Mouse (Mus musculus) liver, embryonic 15.5 days (tissue): ENCODE measurements at regions not wholly inside any gene's neighbourhood (a gene's known extent, or its start where the extent isn't known, plus 50 kb on each side); places are given as distances from the start of the nearest gene placed in this dataset.
"Not testable (repeated sequence)": the region's sequence is repeated elsewhere in the genome, so short reads cannot be mapped to it uniquely, and the experiment has no call there.

ENCODE experiments used
- ATAC-seq: fragments of 200-750 bp; cut with Nextera tagmentation; 2 replicates; pipeline ENCODE4 v1.8.0; 2017; ENCODE audit warnings: moderate number of reproducible peaks, mild to moderate bottlenecking, moderate library complexity; ENCODE audit not compliant: insufficient read depth
- H3K27ac ChIP-seq: fragments of 300-500 bp; sonication (generic); replicated peaks from 2 replicates; pipeline ENCODE4 v1.5.1; 2015; ENCODE audit warnings: mild to moderate bottlenecking, inconsistent platforms
- H3K27me3 ChIP-seq: fragments of 300-500 bp; sonication (generic); 2 replicates; pipeline ENCODE4 v1.6.1; 2015; ENCODE audit warnings: mild to moderate bottlenecking, inconsistent platforms
- H3K36me3 ChIP-seq: fragments of 300-500 bp; sonication (generic); replicated peaks from 2 replicates; pipeline ENCODE4 v1.6.1; 2015; ENCODE audit warnings: moderate library complexity, mild to moderate bottlenecking, inconsistent platforms
- H3K4me1 ChIP-seq: fragments of 300-500 bp; sonication (generic); replicated peaks from 2 replicates; pipeline ENCODE4 v1.6.1; 2015; ENCODE audit warnings: inconsistent platforms
- H3K4me2 ChIP-seq: fragments of 300-500 bp; sonication (generic); 2 replicates; pipeline ENCODE4 v1.6.1; 2015; ENCODE audit warnings: moderate library complexity, mild to moderate bottlenecking, inconsistent platforms
- H3K4me3 ChIP-seq: fragments of 300-500 bp; sonication (generic); replicated peaks from 2 replicates; pipeline ENCODE4 v1.5.1; 2015; ENCODE audit warnings: mild to moderate bottlenecking, inconsistent platforms
- H3K9ac ChIP-seq: fragments of 300-500 bp; sonication (generic); 2 replicates; pipeline ENCODE4 v1.6.1; 2015; ENCODE audit warnings: moderate library complexity, mild to moderate bottlenecking, inconsistent platforms
- H3K9me3 ChIP-seq: fragments of 300-500 bp; sonication (generic); replicated peaks from 2 replicates; pipeline ENCODE4 v1.6.1; 2016; ENCODE audit warnings: inconsistent platforms
- WGBS: fragments of 180-500 bp; shearing (Covaris S2); methylation state at CpG from one replicate; pipeline ENCODE4 v1.1.7; 2015; ENCODE audit warnings: mixed read lengths; ENCODE audit not compliant: insufficient replicate concordance; 5-methylcytosine and 5-hydroxymethylcytosine counted together

DNA sequence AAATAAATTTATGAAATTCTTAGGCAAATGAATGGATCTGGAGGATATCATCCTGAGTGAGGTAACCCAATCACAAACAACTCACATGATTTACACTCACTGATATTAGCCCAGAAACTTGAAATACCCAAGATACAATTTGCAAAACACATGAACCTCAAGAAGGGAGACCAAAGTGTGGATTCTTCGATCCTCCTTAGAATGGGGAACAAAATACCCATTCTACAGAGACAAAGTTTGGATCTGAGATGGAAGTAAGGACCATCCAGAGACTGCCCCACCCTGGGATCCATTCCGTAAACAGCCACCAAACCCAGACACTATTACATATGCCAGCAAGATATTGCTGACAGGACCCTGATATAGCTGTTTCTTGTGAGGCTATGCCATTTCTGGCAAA lies 971.2 kb downstream of the Agbl1 start:
- not testable (repeated sequence) for H3K9me3 ChIP-seq, H3K4me3 ChIP-seq, H3K36me3 ChIP-seq, H3K27ac ChIP-seq, H3K4me2 ChIP-seq, H3K27me3 ChIP-seq, H3K9ac ChIP-seq, H3K4me1 ChIP-seq, ATAC-seq
- WGBS, result 55% methylated on average over 2 of the region's 2 CpGs

GRCm38 (mm10) chr7:77205604-77206003 lies 975.9 kb downstream of the Agbl1 start:
- Histone ChIP-seq H3K36me3 (no peaks in the 10 kb centered on the region), H3K9ac (no peak overlapping the region), H3K4me3 (no peak overlapping the region), H3K4me1 (no peaks in the 10 kb centered on the region), H3K4me2 (no peak overlapping the region), H3K27me3 (no peaks in the 10 kb centered on the region), H3K9me3 (no peaks in the 10 kb centered on the region), H3K27ac (no peak overlapping the region)
- WGBS, result 64% methylated on average over 3 of the region's 3 CpGs
- no peak for ATAC-seq

DNA sequence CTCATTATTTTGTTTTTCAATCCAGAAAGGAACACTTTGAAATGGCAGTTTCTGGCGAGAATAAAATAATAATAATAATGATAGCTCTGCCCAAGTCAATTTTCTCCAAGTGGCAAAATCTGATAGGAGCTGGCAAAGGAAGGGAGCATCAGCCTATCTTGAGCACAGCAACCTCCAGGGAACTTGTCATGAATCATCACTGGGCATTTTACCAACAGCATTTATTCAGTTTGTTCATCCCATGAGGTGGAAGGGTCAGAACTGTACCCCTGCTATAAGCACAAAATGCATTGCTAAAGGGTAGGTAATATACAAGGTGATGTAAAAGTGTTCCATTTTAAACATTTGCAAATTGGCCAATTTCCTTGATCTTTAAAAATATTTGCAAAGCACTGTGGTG lies 1019.7 kb downstream of the Agbl1 start:
- no peaks in the 10 kb centered on the region for H3K4me1 ChIP-seq
- H3K9me3 ChIP-seq, result no peaks in the 10 kb centered on the region
- H3K9ac ChIP-seq, result no peak overlapping the region
- 47% methylated on average over 1 of the region's 1 CpGs for WGBS
- no peak overlapping the region for H3K27ac ChIP-seq
- H3K27me3 ChIP-seq, result no peaks in the 10 kb centered on the region
- H3K4me2 ChIP-seq, result no peak overlapping the region
- ATAC-seq, result no peak
- H3K36me3 ChIP-seq, result no peaks in the 10 kb centered on the region
- no peak overlapping the region for H3K4me3 ChIP-seq

DNA sequence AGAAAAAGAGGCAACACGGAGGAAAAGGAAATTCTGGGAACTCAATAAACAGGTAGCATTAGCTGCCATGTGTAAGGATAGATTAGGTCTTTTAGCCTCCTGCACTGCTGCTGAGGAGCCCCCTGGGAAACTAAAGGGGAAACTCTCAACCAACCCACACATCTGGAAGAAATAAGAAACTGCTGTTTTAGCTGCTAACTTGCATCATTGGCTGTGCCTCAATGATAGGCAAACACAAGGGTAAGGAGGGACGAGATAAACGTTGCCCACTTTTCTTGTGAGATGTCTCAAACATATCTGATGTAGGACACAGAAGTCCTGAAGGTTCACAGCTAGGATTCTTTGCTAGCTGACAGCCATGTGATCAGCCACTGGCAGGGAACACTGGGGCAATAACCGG lies 1058.0 kb downstream of the Agbl1 start:
- 41% methylated on average over 4 of the region's 4 CpGs for WGBS
- peak; percentile 51 for ATAC-seq
- Histone ChIP-seq H3K4me2 (no peak overlapping the region), H3K9ac (no peak overlapping the region), H3K27ac (no peak overlapping the region), H3K9me3 (no peaks in the 10 kb centered on the region), H3K36me3 (no peaks in the 10 kb centered on the region), H3K4me1 (no peaks in the 10 kb centered on the region), H3K27me3 (no peaks in the 10 kb centered on the region), H3K4me3 (no peak overlapping the region)

- H3K27me3 ChIP-seq, result no peaks in the 10 kb centered on the region
- H3K9me3 ChIP-seq, result no peaks in the 10 kb centered on the region
- no peaks in the 10 kb centered on the region for H3K4me1 ChIP-seq
- H3K9ac ChIP-seq, result no peak overlapping the region
- no peaks in the 10 kb centered on the region for H3K36me3 ChIP-seq
- no peak overlapping the region for H3K27ac ChIP-seq
- WGBS, result 41% methylated on average over 5 of the region's 5 CpGs
- ATAC-seq, result no peak
- no peak overlapping the region for H3K4me2 ChIP-seq
- H3K4me3 ChIP-seq, result no peak overlapping the region
These were observed 1065.4 kb downstream of the Agbl1 start for GRCm38 (mm10) chr7:77294984-77295642.

GRCm38 (mm10) chr7:77303227-77303626 lies 1073.5 kb downstream of the Agbl1 start:
- Histone ChIP-seq H3K4me1 (no peaks in the 10 kb centered on the region), H3K4me3 (no peak overlapping the region), H3K27ac (no peak overlapping the region), H3K27me3 (no peaks in the 10 kb centered on the region), H3K36me3 (no peaks in the 10 kb centered on the region), H3K4me2 (no peak overlapping the region), H3K9me3 (no peaks in the 10 kb centered on the region), H3K9ac (no peak overlapping the region)
- ATAC-seq, result no peak
- WGBS, result 46% methylated on average over 3 of the region's 3 CpGs

DNA sequence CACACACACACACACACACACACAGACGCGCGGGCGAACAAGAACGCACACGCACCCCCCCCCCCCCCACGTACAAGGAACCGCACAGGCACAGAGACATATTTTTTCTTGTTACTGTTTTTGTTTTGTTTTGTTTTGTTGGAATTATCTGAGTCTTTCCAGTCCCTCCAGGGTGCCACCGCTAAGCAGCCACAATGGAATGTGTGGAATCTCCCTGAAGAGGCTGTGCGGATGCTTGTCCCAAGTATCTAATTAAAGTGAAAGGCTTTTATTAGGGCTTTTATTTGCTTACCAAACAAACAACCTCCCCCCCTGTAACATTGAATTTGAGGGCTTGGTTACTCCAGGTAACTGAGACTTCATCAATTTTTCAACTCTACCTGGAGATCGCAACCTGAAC lies 1074.2 kb downstream of the Agbl1 start:
- Histone ChIP-seq H3K27me3 (no peaks in the 10 kb centered on the region), H3K4me2 (no peak overlapping the region), H3K4me3 (no peak overlapping the region), H3K36me3 (no peaks in the 10 kb centered on the region), H3K4me1 (no peaks in the 10 kb centered on the region), H3K9me3 (no peaks in the 10 kb centered on the region), H3K9ac (no peak overlapping the region), H3K27ac (no peak overlapping the region)
- WGBS, result 31% methylated on average over 9 of the region's 11 CpGs
- no peak for ATAC-seq

DNA sequence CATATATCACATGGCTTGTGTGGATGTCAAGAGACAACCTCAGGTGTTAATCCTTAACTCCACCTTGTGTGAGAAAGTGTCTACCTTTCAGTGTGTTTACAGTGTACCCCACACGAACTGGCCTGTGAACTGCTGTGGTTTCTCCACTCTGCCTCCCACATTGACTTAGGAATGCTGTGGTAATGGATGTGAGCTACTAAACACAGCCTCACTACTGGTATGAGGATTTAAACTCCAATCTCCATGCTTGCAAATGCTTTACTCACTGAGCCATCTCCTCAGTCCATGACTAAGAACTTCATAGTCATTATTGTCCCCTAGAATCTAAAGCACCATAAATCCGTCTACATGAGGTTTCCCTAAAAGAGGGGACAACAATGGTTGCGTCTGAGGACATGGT lies 1075.8 kb downstream of the Agbl1 start:
- no peaks in the 10 kb centered on the region for H3K27me3 ChIP-seq
- H3K36me3 ChIP-seq, result no peaks in the 10 kb centered on the region
- H3K4me3 ChIP-seq, result no peak overlapping the region
- no peaks in the 10 kb centered on the region for H3K9me3 ChIP-seq
- H3K27ac ChIP-seq, result no peak overlapping the region
- H3K9ac ChIP-seq, result no peak overlapping the region
- no peak overlapping the region for H3K4me2 ChIP-seq
- WGBS, result 42% methylated on average over 3 of the region's 3 CpGs
- no peaks in the 10 kb centered on the region for H3K4me1 ChIP-seq
- no peak for ATAC-seq

GRCm38 (mm10) chr7:77311661-77312060 lies 1082.0 kb downstream of the Agbl1 start:
- H3K27ac ChIP-seq, result no peak overlapping the region
- no peaks in the 10 kb centered on the region for H3K4me1 ChIP-seq
- H3K27me3 ChIP-seq, result no peaks in the 10 kb centered on the region
- ATAC-seq, result no peak
- H3K36me3 ChIP-seq, result no peaks in the 10 kb centered on the region
- no peaks in the 10 kb centered on the region for H3K9me3 ChIP-seq
- no peak overlapping the region for H3K4me2 ChIP-seq
- WGBS, result 44% methylated on average over 2 of the region's 2 CpGs
- no peak overlapping the region for H3K9ac ChIP-seq
- H3K4me3 ChIP-seq, result no peak overlapping the region

GRCm38 (mm10) chr7:77325140-77325539 lies 1095.5 kb downstream of the Agbl1 start:
- Histone ChIP-seq H3K9ac (no peak overlapping the region), H3K27ac (no peak overlapping the region), H3K4me2 (no peak overlapping the region), H3K36me3 (no peaks in the 10 kb centered on the region), H3K9me3 (no peaks in the 10 kb centered on the region), H3K27me3 (no peaks in the 10 kb centered on the region), H3K4me1 (no peaks in the 10 kb centered on the region), H3K4me3 (no peak overlapping the region)
- WGBS, result 37% methylated on average over 2 of the region's 2 CpGs
- ATAC-seq, result no peak

DNA sequence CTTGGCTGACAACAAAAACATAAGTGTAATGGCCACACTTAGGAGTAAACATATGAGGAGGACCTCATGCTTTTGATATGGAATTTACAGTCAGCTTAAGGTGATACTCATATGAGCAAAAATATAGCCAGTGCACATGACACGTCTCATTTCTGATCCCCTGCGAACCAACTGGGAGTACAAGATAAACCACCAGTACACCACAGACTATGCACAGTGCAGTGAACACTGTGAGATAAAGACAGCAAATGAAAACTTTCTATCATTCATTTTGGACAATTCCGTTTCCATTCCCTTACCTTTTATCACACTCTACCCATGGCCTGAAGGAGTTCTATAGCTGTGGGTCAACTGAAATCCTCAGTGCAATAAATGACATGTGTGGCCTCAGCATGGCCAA lies 1097.1 kb downstream of the Agbl1 start:
- Histone ChIP-seq H3K9ac (no peak overlapping the region), H3K27ac (no peak overlapping the region), H3K27me3 (no peaks in the 10 kb centered on the region), H3K4me1 (no peaks in the 10 kb centered on the region), H3K9me3 (no peaks in the 10 kb centered on the region), H3K36me3 (no peaks in the 10 kb centered on the region), H3K4me2 (no peak overlapping the region), H3K4me3 (no peak overlapping the region)
- WGBS, result 47% methylated on average over 3 of the region's 3 CpGs
- peak; percentile 84 for ATAC-seq

DNA sequence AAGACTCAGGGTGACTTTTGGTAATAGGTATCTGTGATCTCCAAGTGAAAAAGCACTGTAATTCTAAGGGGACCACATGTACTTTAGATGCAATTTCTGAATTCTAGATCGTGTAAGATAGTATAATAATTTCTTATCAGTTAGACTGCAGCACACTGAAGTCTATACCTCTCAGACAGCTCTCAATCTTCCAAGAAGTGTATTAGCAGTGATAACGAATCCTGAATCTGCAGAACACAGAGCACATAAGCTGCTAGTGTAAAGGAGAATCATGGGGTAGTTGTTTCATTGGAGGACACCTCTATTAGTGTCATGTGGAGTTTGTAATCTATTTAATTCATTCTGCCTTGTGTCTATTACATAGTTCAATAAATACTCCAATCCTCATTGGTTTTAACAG lies 1097.8 kb downstream of the Agbl1 start:
- ATAC-seq, result peak; percentile 70
- Histone ChIP-seq H3K9ac (no peak overlapping the region), H3K4me1 (no peaks in the 10 kb centered on the region), H3K36me3 (no peaks in the 10 kb centered on the region), H3K4me3 (no peak overlapping the region), H3K9me3 (no peaks in the 10 kb centered on the region), H3K27me3 (no peaks in the 10 kb centered on the region), H3K4me2 (no peak overlapping the region), H3K27ac (no peak overlapping the region)
- WGBS, result 24% methylated on average over 2 of the region's 2 CpGs
